Mouse (Mus musculus): ENCODE measurements around the gene Mkrn1. TPM values are rescaled to one million over a fixed set of nuclear protein-coding genes. Genes with fewer than 3 reads are reported as not detected.

The Mkrn1 gene
- polyA plus RNA-seq, 2 experiments = 31.2 to 66.6 TPM

GRCm38 (mm10) chr6:39455339-39456160 lies 35.3 kb upstream of the Mkrn1 start:
- ATAC-seq (ENCODE audit: low FRiP score, low read depth) = no peak
- Histone ChIP-seq H3K4me1 (ENCODE audit: control insufficient read depth, insufficient read depth, low read length) (0 out of 2 replicates have a peak, but pooled peaks cover 5% of the 10 kb centered on the region), H3K27me3 (ENCODE audit: control insufficient read depth, insufficient read depth, low read length) (no peaks in the 10 kb centered on the region), H3K4me2 (replicated peaks; ENCODE audit: low read depth, low read length, severe bottlenecking) (no peak overlapping the region), H3K36me3 (ENCODE audit: control insufficient read depth, insufficient read depth, low read length) (peaks cover 1% of the 10 kb centered on the region; the same call in 1 of the 2 replicates), H3K4me3 (replicated peaks; ENCODE audit: low read length) (no peak overlapping the region), H3K27ac (replicated peaks; ENCODE audit: low read depth, low read length) (no peak overlapping the region), H3K9me3 (ENCODE audit: control insufficient read depth, low read length) (no peaks in the 10 kb centered on the region), H3K9ac (ENCODE audit: low read depth, low read length, severe bottlenecking) (no peak overlapping the region)
- WGBS = 40% methylated on average over 8 of the region's 8 CpGs
- DNase-seq (ENCODE audit: low spot score) = no peak
- no peak for TF ChIP-seq POLR2A (IDR thresholded peaks at IDR 0.05; ENCODE audit: borderline replicate concordance, extremely low read depth, insufficient read depth, insufficient read length)

GRCm38 (mm10) chr6:39454616-39455015 lies 34.4 kb upstream of the Mkrn1 start:
- 27% methylated on average over 2 of the region's 2 CpGs for WGBS

DNA sequence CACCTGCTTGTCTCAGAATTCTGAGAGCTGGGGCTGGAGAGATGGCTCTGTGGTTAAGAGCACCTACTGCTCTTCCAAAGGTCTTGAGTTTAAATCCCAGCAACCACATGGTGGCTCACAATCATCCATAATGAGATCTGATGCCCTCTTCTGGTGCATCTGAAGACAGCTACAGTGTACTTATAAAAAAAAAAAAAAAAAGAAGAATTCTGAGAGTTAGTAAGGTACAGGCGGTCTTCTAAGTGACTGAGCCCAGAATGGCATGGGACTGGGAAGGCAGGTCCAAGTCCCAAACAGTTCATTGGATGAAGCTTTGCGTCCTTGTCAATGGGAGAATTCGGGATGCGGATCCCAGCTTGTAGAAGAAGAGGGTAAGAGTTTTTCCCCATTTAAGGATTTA lies 33.3 kb upstream of the Mkrn1 start:
- Histone ChIP-seq H3K4me3 (replicated peaks; ENCODE audit: low read length) (no peak overlapping the region), H3K4me2 (replicated peaks; ENCODE audit: low read depth, low read length, severe bottlenecking) (no peak overlapping the region)
- TF ChIP-seq POLR2A (IDR thresholded peaks at IDR 0.05; ENCODE audit: borderline replicate concordance, extremely low read depth, insufficient read depth, insufficient read length) = no peak

More at GRCm38 (mm10) chr6:39454616-39455015, 34.4 kb upstream of the Mkrn1 start:
- no peak overlapping the region for H3K27ac ChIP-seq (replicated peaks; ENCODE audit: low read depth, low read length)
- no peaks in the 10 kb centered on the region for H3K36me3 ChIP-seq (ENCODE audit: control insufficient read depth, insufficient read depth, low read length)
- 0 out of 2 replicates have a peak, but pooled peaks cover 5% of the 10 kb centered on the region for H3K4me1 ChIP-seq (ENCODE audit: control insufficient read depth, insufficient read depth, low read length)
- H3K4me3 ChIP-seq (replicated peaks; ENCODE audit: low read length) = no peak overlapping the region
- H3K9me3 ChIP-seq (ENCODE audit: control insufficient read depth, low read length) = no peaks in the 10 kb centered on the region
- H3K9ac ChIP-seq (ENCODE audit: low read depth, low read length, severe bottlenecking) = no peak overlapping the region
- DNase-seq (ENCODE audit: low spot score) = no peak
- no peak for ATAC-seq (ENCODE audit: low FRiP score, low read depth)
- no peak for TF ChIP-seq POLR2A (IDR thresholded peaks at IDR 0.05; ENCODE audit: borderline replicate concordance, extremely low read depth, insufficient read depth, insufficient read length)
- H3K4me2 ChIP-seq (replicated peaks; ENCODE audit: low read depth, low read length, severe bottlenecking) = no peak overlapping the region
- H3K27me3 ChIP-seq (ENCODE audit: control insufficient read depth, insufficient read depth, low read length) = no peaks in the 10 kb centered on the region

GRCm38 (mm10) chr6:39451033-39451432 lies 30.8 kb upstream of the Mkrn1 start:
- H3K9ac ChIP-seq (ENCODE audit: low read depth, low read length, severe bottlenecking) = no peak overlapping the region
- H3K4me3 ChIP-seq (replicated peaks; ENCODE audit: low read length) = no peak overlapping the region
- H3K4me2 ChIP-seq (replicated peaks; ENCODE audit: low read depth, low read length, severe bottlenecking) = no peak overlapping the region
- no peaks in the 10 kb centered on the region for H3K36me3 ChIP-seq (ENCODE audit: control insufficient read depth, insufficient read depth, low read length)
- no peaks in the 10 kb centered on the region for H3K9me3 ChIP-seq (ENCODE audit: control insufficient read depth, low read length)
- H3K27ac ChIP-seq (replicated peaks; ENCODE audit: low read depth, low read length) = no peak overlapping the region
- ATAC-seq (ENCODE audit: low FRiP score, low read depth) (no peak), DNase-seq (ENCODE audit: low spot score) (no peak)
- 0 out of 2 replicates have a peak, but pooled peaks cover 5% of the 10 kb centered on the region for H3K4me1 ChIP-seq (ENCODE audit: control insufficient read depth, insufficient read depth, low read length)
- no peak for TF ChIP-seq POLR2A (IDR thresholded peaks at IDR 0.05; ENCODE audit: borderline replicate concordance, extremely low read depth, insufficient read depth, insufficient read length)
- 67% methylated on average over 3 of the region's 3 CpGs for WGBS
- no peaks in the 10 kb centered on the region for H3K27me3 ChIP-seq (ENCODE audit: control insufficient read depth, insufficient read depth, low read length)

More for the DNA sequence above, 33.3 kb upstream of the Mkrn1 start:
- Histone ChIP-seq H3K9ac (ENCODE audit: low read depth, low read length, severe bottlenecking) (no peak overlapping the region), H3K27me3 (ENCODE audit: control insufficient read depth, insufficient read depth, low read length) (no peaks in the 10 kb centered on the region), H3K9me3 (ENCODE audit: control insufficient read depth, low read length) (no peaks in the 10 kb centered on the region), H3K36me3 (ENCODE audit: control insufficient read depth, insufficient read depth, low read length) (no peaks in the 10 kb centered on the region), H3K27ac (replicated peaks; ENCODE audit: low read depth, low read length) (no peak overlapping the region), H3K4me1 (ENCODE audit: control insufficient read depth, insufficient read depth, low read length) (0 out of 2 replicates have a peak, but pooled peaks cover 5% of the 10 kb centered on the region)
- 94% methylated on average over 4 of the region's 4 CpGs for WGBS
- ATAC-seq (ENCODE audit: low FRiP score, low read depth) (no peak), DNase-seq (ENCODE audit: low spot score) (no peak)

GRCm38 (mm10) chr6:39450580-39450979 lies 30.3 kb upstream of the Mkrn1 start:
- ATAC-seq (ENCODE audit: low FRiP score, low read depth) = no peak
- H3K36me3 ChIP-seq (ENCODE audit: control insufficient read depth, insufficient read depth, low read length) = no peaks in the 10 kb centered on the region
- no peak for TF ChIP-seq POLR2A (IDR thresholded peaks at IDR 0.05; ENCODE audit: borderline replicate concordance, extremely low read depth, insufficient read depth, insufficient read length)
- DNase-seq (ENCODE audit: low spot score) = no peak
- no peak overlapping the region for H3K4me3 ChIP-seq (replicated peaks; ENCODE audit: low read length)
- H3K9ac ChIP-seq (ENCODE audit: low read depth, low read length, severe bottlenecking) = no peak overlapping the region
- WGBS = 93% methylated on average over 4 of the region's 4 CpGs
- no peaks in the 10 kb centered on the region for H3K9me3 ChIP-seq (ENCODE audit: control insufficient read depth, low read length)
- H3K27ac ChIP-seq (replicated peaks; ENCODE audit: low read depth, low read length) = no peak overlapping the region
- H3K27me3 ChIP-seq (ENCODE audit: control insufficient read depth, insufficient read depth, low read length) = no peaks in the 10 kb centered on the region
- H3K4me1 ChIP-seq (ENCODE audit: control insufficient read depth, insufficient read depth, low read length) = 0 out of 2 replicates have a peak, but pooled peaks cover 3% of the 10 kb centered on the region
- no peak overlapping the region for H3K4me2 ChIP-seq (replicated peaks; ENCODE audit: low read depth, low read length, severe bottlenecking)

All from limb, embryonic 14.5 days (tissue).